Mouse (Mus musculus): ENCODE results near the gene Gsg1l. TPM values are rescaled to one million over a fixed set of nuclear protein-coding genes. Genes with fewer than 3 reads are reported as not detected.

Gsg1l gene
- polyA plus RNA-seq, 1 experiment, result 0.58 TPM

DNA sequence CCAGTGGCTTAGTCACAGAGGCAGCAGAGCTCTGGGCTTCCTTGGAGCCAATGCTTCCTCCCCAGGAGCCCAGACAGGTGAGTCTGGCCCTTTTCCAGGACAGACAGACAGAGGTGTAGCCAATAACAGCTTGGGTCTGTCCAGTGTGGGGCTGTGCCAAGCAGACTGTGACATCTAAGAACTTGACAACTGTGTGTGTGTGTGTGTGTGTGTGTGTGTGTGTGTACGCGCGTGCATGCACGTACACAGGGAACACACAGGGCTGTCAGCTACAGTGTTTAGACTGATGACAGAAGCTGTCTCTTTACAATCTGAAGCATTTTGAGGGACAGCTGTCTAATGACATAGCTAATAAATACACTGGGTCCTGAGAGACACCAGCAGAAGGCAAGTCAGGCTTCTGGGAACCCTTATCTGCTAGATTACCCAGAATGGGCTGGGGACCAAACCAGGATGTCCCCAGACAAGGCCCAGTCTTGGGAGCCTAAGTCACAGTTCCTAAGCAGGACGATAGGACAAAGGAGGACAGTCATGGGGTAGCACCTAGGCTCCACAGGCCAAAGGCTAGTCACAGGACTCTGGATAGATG, 42.9 kb downstream of the Gsg1l start:
- H3K4me1 ChIP-seq, result peaks cover 63% of the 10 kb centered on the region
- no peak overlapping the region for H3K4me3 ChIP-seq (replicated peaks)
- no peak for TF ChIP-seq GATA1 (IDR thresholded peaks at IDR 0.05; ENCODE audit: borderline replicate concordance, low read length)
- no peak for TF ChIP-seq FLI1 (IDR thresholded peaks at IDR 0.05; ENCODE audit: low read length)
- no peaks in the 10 kb centered on the region for H3K36me3 ChIP-seq (replicated peaks; ENCODE audit: low read length)
- H3K9me3 ChIP-seq, result no peaks in the 10 kb centered on the region
- H3K27me3 ChIP-seq (replicated peaks), result peaks cover 27% of the 10 kb centered on the region

DNA sequence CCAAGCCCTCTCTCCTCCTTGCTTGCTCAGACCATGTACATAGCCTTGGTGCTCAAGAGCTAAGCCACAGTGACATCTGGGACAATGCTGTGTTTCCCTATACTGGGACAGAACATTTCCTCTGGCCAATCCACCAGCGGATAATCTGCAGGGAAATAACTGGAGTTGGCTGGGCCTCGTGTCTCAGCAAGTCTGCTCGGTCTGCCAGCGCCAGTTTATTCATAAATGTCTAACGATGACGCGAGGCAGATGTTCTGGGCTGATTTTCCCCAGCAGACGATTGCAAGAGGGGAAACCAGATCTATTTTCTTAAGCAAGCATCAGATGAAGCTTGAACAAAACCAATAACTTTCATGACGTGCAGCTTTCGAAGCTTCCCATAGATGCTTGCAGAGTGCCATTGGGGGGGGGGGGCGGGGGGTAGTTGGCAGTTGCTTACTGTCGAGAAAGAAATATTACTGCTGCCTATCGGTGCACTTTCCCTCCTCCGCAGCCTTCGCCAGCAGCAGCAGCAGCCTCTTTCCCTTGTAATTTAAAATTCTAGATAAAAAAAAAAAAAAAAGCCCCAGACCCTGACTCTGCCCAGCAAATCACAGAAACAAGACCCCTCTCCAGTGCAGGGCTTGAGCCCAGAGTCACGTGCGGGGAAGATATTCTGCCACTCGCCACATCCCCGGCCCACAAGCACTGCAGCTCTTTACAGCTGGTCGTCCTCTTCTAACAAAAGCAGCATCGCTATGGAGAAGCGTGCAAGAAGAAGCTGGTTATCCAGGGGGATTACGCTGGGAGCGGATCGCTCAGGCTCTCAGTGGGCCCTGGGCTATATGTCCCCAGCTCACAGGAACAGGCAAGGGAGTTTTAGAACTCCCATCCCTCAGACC, 43.6 kb downstream of the Gsg1l start:
- Histone ChIP-seq H3K4me1 (peaks cover 63% of the 10 kb centered on the region), H3K36me3 (replicated peaks; ENCODE audit: low read length) (no peaks in the 10 kb centered on the region), H3K27me3 (replicated peaks) (peaks cover 32% of the 10 kb centered on the region), H3K9me3 (no peaks in the 10 kb centered on the region), H3K4me3 (replicated peaks) (no peak overlapping the region)
- TF ChIP-seq FLI1 (IDR thresholded peaks at IDR 0.05; ENCODE audit: low read length) (no peak), GATA1 (IDR thresholded peaks at IDR 0.05; ENCODE audit: borderline replicate concordance, low read length) (no peak)

DNA sequence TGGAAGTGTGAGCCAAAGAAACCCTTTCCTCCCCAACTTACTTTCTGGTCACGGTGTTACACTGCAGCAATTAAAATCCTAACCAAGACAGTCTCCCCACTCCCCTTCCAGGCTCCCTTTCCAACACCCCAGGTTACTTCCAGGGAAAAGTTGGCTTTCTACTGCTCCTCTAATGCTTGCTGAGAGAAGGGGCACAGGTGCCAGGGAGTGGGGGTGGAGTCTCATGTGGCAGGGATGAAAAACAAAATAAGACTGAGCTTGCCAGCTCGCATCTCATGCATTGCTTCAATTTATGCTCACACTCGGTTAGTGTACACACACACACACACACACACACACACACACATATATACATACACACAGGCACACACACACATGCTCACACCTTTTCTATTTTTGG, 46.9 kb downstream of the Gsg1l start:
- H3K4me3 ChIP-seq (replicated peaks), result no peak overlapping the region
- peaks cover 36% of the 10 kb centered on the region for H3K4me1 ChIP-seq
- no peaks in the 10 kb centered on the region for H3K9me3 ChIP-seq
- TF ChIP-seq GATA1 (IDR thresholded peaks at IDR 0.05; ENCODE audit: borderline replicate concordance, low read length) (no peak), FLI1 (IDR thresholded peaks at IDR 0.05; ENCODE audit: low read length) (no peak)
- H3K36me3 ChIP-seq (replicated peaks; ENCODE audit: low read length), result no peaks in the 10 kb centered on the region
- peaks cover 56% of the 10 kb centered on the region for H3K27me3 ChIP-seq (replicated peaks)

- Histone ChIP-seq H3K27me3 (replicated peaks) (peaks cover 68% of the 10 kb centered on the region), H3K4me3 (replicated peaks) (no peak overlapping the region), H3K9me3 (no peaks in the 10 kb centered on the region), H3K36me3 (replicated peaks; ENCODE audit: low read length) (no peaks in the 10 kb centered on the region), H3K4me1 (peaks cover 15% of the 10 kb centered on the region)
- TF ChIP-seq GATA1 (IDR thresholded peaks at IDR 0.05; ENCODE audit: borderline replicate concordance, low read length), result no peak
- no peak for TF ChIP-seq FLI1 (IDR thresholded peaks at IDR 0.05; ENCODE audit: low read length)
These were observed 49.4 kb downstream of the Gsg1l start for GRCm38 (mm10) chr7:126032776-126033209.

DNA sequence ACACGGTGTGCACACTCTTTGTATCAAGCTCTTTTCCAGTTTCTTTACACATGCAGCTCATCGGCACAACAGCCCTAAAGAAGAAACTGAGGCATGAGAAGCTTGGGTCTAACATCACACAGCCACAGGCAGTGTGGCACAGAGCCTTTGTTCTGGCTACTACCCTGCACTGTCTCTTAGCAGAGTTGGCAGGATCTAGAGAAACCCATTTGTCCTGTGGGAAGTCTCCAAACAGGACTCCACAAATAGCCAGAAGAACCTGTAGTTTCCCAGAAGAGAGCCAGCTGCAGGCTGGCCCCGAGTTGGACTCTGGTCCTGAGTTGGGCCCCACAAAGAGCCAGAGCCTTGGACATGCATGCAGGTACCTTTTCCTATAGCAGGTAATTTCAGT, 49.9 kb downstream of the Gsg1l start:
- TF ChIP-seq FLI1 (IDR thresholded peaks at IDR 0.05; ENCODE audit: low read length) (no peak), GATA1 (IDR thresholded peaks at IDR 0.05; ENCODE audit: borderline replicate concordance, low read length) (no peak)
- Histone ChIP-seq H3K36me3 (replicated peaks; ENCODE audit: low read length) (no peaks in the 10 kb centered on the region), H3K4me1 (peaks cover 19% of the 10 kb centered on the region), H3K27me3 (replicated peaks) (peaks cover 64% of the 10 kb centered on the region), H3K9me3 (no peaks in the 10 kb centered on the region), H3K4me3 (replicated peaks) (no peak overlapping the region)

DNA sequence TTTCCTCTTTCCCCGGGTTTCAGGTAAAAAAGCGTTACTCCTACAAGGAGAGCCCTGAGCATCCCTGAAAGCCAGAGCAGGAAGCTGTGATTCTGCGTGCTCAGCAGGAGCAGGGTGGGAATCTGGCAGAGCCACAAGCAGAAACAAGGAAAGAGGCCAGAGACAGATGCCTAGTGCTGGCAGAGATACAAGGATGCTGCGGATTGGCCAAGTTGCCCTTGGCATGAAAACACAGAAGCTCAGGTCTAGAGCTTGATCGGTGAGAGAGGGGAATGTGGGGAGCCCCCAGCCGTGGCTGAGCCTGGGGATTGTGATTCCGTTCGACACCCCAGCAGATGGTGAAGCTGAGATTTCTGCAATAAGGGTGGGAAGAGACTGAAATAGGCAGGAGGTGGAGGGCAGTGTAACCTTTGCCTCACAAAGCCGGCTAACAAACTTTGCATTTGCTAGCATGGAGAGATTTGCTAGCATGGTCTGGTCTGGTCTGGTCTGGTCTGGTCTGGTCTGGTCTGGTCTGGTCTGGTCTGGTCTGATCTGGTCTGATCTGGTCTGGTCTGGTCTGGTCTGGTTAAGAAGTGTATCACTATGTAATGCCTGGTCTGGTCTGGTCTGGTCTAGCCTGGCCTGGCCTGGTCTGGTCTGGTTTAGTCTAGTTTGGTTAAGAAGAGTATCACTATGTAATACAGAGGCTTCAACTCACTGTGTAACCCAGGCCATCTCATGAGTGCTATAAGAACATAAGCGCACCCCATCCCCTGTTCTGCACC, 50.4 kb downstream of the Gsg1l start:
- TF ChIP-seq GATA1 (IDR thresholded peaks at IDR 0.05; ENCODE audit: borderline replicate concordance, low read length) (no peak), FLI1 (IDR thresholded peaks at IDR 0.05; ENCODE audit: low read length) (no peak)
- Histone ChIP-seq H3K4me1 (peaks cover 25% of the 10 kb centered on the region), H3K9me3 (no peaks in the 10 kb centered on the region), H3K27me3 (replicated peaks) (peaks cover 65% of the 10 kb centered on the region), H3K4me3 (replicated peaks) (no peak overlapping the region), H3K36me3 (replicated peaks; ENCODE audit: low read length) (no peaks in the 10 kb centered on the region)

GRCm38 (mm10) chr7:126027410-126027809, 54.8 kb downstream of the Gsg1l start:
- no peaks in the 10 kb centered on the region for H3K36me3 ChIP-seq (replicated peaks; ENCODE audit: low read length)
- no peaks in the 10 kb centered on the region for H3K9me3 ChIP-seq
- TF ChIP-seq GATA1 (IDR thresholded peaks at IDR 0.05; ENCODE audit: borderline replicate concordance, low read length) (no peak), FLI1 (IDR thresholded peaks at IDR 0.05; ENCODE audit: low read length) (no peak)
- H3K27me3 ChIP-seq (replicated peaks), result peaks cover 58% of the 10 kb centered on the region
- H3K4me3 ChIP-seq (replicated peaks), result no peak overlapping the region
- peaks cover 15% of the 10 kb centered on the region for H3K4me1 ChIP-seq

DNA sequence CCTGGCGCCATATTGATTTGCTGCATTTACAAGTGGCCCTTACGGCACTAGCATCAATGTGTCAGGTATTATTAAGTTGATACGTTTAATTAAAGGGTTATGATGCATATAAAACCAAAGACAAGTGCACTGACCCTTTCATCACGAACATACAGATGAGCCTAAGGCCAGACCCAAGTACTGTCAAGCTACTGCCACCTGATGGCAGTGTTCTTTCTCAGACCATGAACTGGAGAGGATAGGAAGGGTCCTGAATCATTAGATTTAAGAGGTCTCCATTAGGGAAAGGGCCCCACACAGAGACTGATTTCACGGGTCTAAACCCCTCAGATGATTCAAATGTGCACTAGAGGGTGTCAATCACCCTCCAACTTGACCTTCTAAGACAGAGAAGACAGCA, 55.6 kb downstream of the Gsg1l start:
- TF ChIP-seq GATA1 (IDR thresholded peaks at IDR 0.05; ENCODE audit: borderline replicate concordance, low read length), result no peak
- TF ChIP-seq FLI1 (IDR thresholded peaks at IDR 0.05; ENCODE audit: low read length), result no peak
- Histone ChIP-seq H3K4me1 (peaks cover 15% of the 10 kb centered on the region), H3K36me3 (replicated peaks; ENCODE audit: low read length) (no peaks in the 10 kb centered on the region), H3K4me3 (replicated peaks) (no peak overlapping the region), H3K27me3 (replicated peaks) (peaks cover 54% of the 10 kb centered on the region), H3K9me3 (peaks cover 6% of the 10 kb centered on the region)

DNA sequence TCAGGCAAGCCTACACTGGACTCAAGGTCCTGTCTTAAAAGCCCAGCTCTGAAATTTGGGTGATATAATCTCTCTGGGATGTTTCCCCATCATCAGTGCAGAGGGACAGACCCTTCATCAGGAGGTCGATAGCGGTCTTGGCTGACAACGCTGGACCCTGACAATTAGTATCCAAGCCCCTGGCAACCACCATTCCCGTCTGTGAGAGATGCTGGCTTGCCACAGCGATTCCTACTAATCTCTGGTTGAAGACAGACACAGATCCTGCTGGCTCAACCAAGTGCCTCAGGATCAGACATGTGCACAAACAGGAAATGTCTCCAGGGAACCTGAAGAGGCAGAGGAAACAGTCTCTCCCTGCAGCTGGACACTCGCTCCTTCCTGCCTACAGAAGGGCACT, 62.2 kb downstream of the Gsg1l start:
- Histone ChIP-seq H3K4me3 (replicated peaks) (no peak overlapping the region), H3K9me3 (peaks cover 6% of the 10 kb centered on the region), H3K27me3 (replicated peaks) (peaks cover 48% of the 10 kb centered on the region), H3K36me3 (replicated peaks; ENCODE audit: low read length) (no peaks in the 10 kb centered on the region), H3K4me1 (peaks cover 6% of the 10 kb centered on the region)
- TF ChIP-seq FLI1 (IDR thresholded peaks at IDR 0.05; ENCODE audit: low read length) (no peak), GATA1 (IDR thresholded peaks at IDR 0.05; ENCODE audit: borderline replicate concordance, low read length) (no peak)
